Mouse (Mus musculus) bone marrow macrophage, adult 2 months (primary cell): ENCODE results near the gene Zfp2.

Source experiments
- CTCF ChIP-seq: IDR thresholded peaks from 2 replicates; pipeline ENCODE4 v1.5.1; 2012; ENCODE audit warnings: low read depth, mild to moderate bottlenecking, low read length, moderate library complexity
- POLR2A ChIP-seq: IDR thresholded peaks from 2 replicates; pipeline ENCODE4 v1.6.1; 2012; ENCODE audit warnings: mild to moderate bottlenecking, low read depth, low read length, borderline replicate concordance

DNA sequence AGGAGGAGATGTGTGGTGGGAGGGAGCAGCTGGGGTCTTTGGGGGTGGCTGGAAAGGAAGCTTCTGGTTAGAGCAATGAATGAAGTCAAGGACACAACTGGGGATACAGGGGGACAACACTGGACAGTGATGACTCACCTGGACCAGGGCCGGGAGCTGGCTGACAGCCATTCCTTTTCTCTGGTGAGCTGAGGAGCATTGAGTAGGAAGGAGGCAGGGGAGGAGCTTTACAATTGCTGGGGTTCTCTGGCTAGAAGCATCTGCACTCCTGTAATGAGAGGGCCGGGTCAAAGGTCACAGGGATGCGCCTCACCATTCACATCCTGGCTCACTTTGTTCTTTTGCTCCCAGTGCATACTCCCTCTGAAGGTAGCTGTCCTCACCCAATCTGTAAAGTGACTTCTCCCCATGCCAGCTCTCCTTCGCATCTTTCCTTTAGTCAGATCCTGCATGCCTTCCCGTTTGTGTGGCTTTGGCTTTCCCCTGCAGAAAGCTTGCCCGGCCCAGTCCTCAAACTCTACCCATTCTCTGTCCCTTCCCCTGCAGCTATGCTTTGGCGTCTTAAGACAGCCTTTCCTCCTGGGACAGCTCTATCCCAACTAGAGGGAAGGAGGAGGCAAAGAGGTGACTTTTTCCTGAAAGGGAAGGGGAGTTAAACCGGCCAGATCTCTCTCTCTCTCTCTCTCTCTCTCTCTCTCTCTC, 29.6 kb downstream of the Zfp2 start:
- TF ChIP-seq CTCF (no peak), POLR2A (no peak)
